Mouse (Mus musculus) myocyte (in vitro differentiated cells): ENCODE data around the gene Mettl18.
A peak's percentile ranks its signal among the peaks of the same experiment; 100 is the strongest.

Experiments used
- E2F4 ChIP-seq: IDR thresholded peaks from one replicate; pipeline ENCODE4 v1.6.1; 2011; ENCODE audit warnings: mild to moderate bottlenecking, control low read depth, moderate library complexity; ENCODE audit not compliant: insufficient read depth
- MAX ChIP-seq: IDR thresholded peaks from one replicate; pipeline ENCODE4 v1.6.1; 2011; ENCODE audit warnings: low read depth, mild to moderate bottlenecking, control low read depth
- POLR2A ChIP-seq: IDR thresholded peaks from one replicate; pipeline ENCODE4 v1.6.1; 2011; ENCODE audit warnings: low read depth, mild to moderate bottlenecking, control low read depth, moderate library complexity; ENCODE audit not compliant: insufficient read length
- USF1 ChIP-seq: IDR thresholded peaks from one replicate; pipeline ENCODE4 v1.6.1; 2011; ENCODE audit warnings: low read depth, mild to moderate bottlenecking, control low read depth, moderate library complexity

DNA sequence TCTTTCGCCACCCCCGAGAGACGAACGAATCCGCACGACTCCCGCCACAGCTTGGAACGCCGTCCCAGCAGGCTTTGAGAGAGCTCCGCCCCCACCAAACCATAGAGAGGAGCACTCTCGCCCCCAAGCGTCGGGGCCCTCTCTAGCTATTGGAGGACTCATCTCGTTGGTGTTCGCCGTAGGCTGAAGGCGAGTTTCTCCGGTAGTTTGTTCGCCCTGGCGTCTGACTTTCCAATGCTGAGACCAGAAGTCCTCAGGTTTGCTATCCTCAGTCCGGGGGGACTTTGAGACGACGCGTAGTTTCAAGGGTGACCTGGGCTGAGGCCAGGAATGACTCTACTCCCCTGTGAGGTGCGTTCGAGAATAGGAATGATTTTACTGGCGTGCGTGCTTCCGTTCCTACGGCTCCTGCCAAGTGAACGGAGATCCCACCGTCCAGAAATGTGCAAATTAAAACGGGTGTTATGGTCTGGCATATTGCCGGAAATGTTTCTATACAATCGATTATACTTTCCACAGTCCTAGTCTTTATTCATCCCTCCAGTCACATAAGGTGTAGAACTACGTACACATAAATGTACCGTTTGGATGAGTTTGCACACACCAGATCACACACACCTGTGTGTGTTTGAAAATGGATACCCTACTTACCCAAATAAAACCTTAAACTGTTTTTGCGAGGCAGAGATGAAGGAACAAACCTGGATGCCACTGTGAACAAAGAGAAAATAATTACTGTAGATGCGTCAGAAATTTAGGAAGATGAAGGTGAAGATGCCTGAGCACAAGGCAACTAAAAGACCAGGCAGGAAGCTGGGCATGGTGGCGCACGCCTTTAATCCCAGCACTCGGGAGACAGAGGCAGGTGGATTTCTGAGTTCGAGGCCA lies at the start of gene Mettl18, which contains the start of gene BC055324:
- TF ChIP-seq E2F4 (peak; percentile 91), USF1 (no peak), POLR2A (peak; percentile 68), MAX (no peak)
